Mouse (Mus musculus) frontal cortex, postnatal 36 days (tissue): ENCODE data around the gene Gatc.
"Not testable (repeated sequence)": the region's sequence is repeated elsewhere in the genome, so short reads cannot be mapped to it uniquely, and the experiment has no call there.

Experiments used
- DNase-seq, 2 experiments: peaks; one replicate each; pipeline ENCODE4 v3.0.0; 2022; ENCODE audit warnings: low spot score in 2 of 2

Gene Gatc

DNA sequence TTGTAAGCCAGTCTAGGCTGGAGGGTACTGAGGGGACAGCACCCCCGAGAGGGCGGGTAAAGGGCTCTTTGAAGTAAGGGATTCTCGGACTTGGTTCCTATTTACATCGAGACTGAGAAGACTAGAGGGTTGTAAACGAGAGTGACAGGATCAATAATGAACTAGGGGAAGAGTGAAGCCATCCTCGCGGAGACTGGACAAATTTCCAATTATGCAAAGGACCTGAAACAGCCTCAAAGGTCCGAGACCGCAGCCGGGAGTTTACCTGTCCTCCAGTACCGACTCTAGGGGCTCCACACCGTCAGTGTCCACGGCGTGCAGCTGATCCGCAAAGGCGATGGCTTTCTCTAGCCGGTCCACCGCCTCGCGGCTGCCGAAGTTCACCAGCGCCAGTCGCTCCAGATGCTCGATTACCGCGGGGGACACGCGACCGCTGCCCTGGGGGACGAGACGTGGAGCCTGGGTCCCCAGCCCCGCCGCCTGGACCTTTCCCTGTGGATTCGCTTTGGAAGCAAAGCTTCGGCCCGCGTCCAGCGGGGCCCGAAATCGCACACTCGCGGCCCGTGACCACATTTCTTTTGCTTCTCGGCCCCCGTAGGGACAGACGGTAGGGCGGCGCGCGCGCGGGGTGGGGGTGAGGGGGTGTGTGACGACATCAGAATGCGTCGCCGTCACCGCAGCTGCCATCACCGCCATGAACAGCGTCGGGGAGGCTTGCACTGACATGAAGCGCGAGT is at the start of gene Gatc, which contains the start of gene Triap1:
Gene Gatc, minus strand, starts transcription at position 602 of the 737 bp plus-strand sequence.
Gene Triap1, plus strand, starts transcription at position 649 of the 737 bp plus-strand sequence.
- peak; percentile 90 for DNase-seq

DNA sequence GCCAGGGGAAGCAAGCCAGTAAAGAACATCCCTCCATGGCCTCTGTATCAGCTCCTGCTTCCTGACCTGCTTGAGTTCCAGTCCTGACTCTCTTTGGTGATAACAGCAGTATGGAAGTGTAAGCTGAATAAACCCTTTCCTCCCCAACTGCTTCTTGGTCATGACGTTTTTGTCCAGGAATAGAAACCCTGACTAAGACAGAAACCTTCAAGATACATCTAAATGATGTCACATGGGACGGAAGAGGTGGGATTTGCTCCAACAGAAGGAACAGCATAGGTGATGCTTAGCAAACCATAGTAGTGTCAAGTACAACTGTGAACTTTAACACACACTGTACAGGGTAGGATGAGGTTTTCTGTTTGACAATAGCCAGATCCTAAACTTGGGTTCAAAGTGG is 37.9 kb upstream of the Gatc start:
- DNase-seq: not testable (repeated sequence)

DNA sequence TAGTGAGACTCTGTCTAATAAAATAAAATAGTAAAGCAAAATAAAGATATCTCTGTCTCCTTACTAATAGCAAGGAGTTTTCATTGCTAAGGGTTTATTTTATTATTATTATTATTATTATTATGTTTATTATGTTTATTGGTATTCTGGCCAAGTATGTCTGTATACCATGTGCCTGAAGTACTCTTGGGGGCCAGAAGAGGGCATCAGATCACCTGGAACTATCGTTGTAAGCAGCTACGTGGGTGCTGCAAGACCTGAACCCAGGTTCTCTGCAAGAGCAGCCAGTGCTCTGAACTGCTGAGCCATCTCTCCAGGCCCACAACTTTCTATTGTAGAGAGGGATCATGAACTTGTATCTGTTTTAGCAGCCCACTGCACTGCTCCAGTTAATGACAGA is 34.5 kb upstream of the Gatc start:
- DNase-seq: no peak

DNA sequence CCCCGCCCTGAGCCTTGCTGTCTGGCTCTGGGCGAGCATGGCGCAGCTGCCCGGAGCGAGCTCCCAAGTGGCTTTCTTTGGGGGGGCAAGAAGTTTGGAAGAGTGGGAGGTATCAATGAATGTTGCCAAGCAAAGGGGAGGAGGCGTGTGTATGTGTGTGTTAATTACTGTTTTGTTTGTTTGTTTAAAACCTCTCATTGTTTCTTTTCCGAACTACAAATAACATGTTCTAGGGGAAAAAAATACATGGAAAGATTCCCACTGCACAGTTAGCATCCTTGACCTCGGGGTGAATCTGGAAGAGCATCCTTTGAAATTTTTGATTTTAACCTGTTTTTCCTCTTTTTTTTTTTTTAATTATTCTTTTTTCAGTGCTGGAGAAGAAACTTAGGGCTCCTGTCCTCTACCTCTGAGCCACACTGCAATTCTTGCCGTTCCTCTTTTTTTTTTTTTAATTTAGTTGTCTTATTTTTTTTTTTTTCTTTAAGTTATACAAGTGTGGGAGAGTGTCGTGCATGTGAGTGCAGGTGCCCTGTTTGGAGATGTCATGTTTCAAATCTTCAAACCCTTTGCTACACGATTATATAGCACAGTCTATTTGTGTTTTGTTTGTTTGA is 33.3 kb upstream of the Gatc start:
- DNase-seq: no peak

DNA sequence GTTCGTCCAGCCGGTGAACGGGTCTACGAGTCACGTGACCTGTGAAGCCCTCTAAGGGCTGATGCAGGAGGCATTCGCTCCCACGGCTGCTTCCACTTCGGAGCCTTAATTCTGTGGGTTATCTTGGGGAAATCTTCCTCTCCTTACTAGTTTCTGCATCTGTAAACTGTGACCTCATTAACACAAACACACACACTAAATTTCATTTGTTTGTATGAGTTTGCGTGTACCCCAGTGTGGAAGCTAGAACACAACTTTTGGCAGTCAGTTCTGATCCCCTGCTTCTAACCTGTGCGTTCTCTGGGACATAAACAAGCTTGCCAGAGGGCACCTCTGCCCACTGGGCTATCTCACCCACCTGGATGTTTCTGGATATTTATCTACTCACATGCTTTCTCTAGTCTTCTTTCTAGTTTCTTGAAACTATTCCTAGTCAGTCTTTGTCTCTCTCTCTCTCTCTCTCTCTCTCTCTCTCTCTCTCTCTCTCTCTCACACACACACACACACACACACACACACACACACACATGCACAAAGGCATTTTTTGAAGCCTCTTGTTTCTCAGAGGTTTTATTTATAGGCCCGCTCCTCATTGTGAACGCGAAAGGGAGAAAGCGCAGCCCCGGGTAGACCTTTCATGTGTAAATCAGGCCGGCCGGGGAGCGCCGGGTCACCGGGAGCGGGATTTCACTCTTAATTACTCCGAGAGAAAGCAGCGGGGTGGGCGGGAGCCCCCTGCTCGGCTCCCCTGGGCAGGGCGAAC is 32.6 kb upstream of the Gatc start:
- DNase-seq: peak; percentile 11 to 29

DNA sequence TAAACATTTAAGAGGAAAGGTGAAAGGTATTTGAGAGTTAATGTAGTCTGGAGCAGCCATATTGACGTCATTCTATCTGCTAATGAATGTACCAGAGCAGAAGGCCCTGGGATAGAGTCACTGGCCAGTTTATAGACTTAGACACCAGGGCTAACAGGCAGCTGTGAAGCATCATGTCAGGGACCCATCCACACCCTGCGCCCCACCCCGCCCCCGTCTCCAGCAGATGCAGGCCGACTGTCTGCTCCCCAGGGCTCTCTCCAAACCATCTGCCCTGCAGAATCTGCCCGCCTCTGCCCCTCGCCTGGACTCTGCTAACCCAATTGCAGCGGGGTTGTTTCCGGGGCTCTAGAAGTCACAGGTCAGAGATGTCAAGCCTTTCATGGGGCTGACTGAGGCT is 30.8 kb upstream of the Gatc start:
- DNase-seq: no peak

DNA sequence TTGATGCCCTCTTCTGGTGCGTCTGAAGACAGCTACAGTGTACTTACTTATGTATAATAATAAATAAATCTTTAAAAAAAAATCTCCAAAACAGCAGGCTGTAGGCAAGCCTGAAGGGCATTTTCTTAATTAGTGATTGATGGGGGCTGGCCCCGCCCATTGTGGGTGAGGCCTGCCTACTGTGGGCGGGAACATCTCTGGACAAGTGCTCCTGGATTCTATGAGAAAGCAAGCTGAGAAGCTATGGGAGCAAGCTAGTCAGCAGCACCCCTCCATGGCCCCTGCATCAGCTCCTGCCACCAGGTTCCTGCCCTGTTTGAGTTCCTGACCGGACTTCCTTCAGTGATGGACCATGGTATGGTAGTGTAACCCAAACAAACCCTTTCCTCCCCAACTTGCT is 23.8 kb upstream of the Gatc start:
- DNase-seq: no peak

DNA sequence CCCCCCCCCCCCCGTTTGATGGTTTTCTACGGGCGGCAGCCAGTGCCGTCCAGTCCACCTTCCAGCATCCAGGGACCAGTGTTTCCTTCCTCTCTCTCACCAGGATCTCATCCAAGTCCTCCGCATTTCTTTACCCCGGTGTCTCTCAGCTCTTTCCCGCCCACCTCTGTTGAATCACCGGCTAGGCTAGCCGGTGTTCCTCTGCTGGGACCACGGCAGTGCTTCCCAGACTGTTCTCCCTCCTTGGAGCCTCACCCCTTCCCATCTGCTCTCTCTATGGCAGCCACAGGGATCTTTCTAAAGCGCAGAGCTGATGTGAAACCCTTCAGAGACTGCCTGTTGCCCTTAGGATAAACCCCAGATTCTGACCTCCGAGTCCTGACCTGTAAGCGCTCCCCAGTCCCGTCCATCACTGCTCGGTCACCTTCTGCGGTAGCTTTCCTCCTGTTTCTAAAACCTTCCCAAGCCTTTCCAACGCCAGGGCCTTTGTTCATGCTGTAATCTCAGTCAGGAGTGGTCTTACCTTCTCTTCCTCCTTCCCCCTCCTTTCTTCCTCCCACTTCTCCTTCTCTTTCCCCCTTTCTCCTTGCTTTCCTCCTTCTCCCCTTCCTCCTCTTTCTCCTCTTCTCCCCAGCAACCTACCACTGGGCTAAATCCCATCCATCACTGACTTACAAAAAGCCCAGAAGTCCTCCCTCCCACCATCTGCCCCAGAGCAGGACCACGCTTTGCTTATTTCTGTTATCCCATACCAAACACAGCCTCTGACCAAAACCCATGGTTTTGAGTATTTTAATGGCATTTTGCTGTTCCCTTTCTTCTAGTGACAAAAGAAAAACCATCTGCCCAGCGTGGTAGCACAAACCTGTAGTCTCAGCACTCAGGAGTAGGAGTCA is 22.1 kb upstream of the Gatc start:
- DNase-seq: peak; percentile 68 to 69

DNA sequence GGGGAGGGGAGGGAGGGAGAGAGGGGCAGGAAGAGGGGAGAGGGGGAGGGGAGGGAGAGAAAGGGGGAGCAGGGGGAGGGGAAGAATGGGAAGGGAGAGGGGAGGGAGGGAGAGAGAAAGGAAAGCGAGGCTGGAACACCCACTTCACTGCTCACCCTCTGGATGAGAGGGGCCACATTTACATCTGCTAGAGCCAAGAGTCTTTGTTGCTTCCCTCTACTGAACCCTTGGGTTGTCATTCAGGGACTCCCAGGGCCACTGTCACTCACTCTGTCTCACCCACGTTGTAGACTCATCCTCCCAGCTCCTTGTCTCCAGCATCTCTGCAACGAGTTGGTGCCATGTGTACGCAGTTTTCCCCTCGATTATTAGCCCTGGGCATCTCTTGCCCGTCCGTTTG is 21.2 kb upstream of the Gatc start:
- no peak for DNase-seq

DNA sequence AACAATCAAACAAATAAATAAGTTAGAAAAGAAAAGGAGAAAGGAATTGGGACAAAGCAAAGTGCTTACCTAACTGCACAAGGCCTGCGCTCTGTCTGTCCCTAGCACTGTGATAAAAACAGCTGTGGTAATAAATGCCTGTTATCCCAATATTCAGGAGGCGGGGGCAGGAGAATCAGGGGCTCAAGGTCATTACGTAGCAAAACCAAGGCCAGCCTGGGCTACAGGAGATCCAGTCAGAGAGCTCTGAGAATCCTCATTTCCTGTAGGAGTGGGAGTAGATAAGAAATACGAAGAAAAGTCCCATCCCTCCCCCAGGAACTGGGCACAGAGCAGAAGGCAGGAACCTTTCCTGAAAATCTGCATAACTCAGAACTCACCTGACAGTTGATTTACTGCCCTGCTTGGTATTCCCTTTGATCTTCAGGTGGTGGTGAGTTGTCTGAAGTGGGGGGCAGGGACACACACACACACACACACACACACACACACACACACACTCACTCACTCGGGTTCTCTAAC is 18.9 kb upstream of the Gatc start:
- no peak for DNase-seq

DNA sequence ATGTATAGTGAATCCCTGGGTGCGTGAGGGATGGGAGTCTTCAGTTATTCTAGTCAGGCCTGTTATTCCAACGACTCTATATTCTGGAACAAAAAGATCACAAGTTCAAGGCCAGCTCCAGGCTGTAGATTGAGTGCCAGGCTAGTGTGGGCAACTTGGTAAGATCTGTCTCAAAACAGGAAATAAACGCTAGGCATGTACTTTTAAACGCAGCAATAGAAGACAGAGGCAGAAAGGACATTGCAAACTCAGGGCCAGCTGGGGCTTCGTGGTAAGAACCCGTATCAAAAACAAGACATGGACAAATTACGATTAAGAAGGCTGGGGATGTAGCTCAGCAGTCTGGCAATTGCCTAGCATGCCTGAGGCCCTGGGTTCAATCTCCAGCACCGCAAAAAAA is 18.5 kb upstream of the Gatc start:
- no peak for DNase-seq

DNA sequence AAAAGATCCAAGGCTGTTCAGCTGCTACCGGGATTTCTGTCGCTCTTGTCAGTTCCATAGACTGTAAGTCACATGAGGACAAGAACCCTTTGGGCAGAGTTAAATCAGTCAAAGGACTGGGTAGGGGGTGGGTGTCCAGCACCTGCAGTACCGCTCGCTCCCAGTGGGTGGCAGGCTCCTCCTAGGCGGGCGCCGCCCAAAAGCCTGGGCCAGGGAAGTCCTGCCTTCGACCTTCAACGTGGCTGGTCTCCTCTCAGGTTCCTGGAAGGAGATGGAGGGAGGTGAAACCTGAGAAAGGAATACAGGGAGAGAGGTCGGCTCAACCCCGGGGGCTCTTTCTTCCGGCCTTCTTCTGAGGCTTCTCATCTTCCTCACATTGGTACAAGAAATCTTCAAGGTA is 17.9 kb upstream of the Gatc start:
- DNase-seq: peak; percentile 79 to 80

DNA sequence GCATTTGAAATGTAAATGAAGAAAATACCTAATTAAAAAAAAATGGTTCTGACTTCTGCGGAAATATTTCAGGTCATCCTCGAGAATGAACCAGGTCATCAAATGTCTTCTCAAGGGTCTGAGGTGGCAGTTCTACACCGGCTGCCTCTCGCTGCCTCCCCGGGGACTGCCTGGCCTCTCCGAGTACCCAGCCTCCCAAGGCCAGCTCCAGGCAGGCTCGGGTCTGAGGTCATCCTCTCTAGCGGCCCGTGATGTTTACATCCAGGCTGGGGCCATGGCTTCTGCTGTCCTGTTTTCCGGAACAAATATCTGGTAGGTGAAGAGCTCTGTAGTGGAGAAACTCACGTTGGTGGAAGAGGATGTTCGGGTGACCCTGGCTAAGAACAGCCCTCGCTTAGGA is 14.1 kb upstream of the Gatc start:
- no peak for DNase-seq

DNA sequence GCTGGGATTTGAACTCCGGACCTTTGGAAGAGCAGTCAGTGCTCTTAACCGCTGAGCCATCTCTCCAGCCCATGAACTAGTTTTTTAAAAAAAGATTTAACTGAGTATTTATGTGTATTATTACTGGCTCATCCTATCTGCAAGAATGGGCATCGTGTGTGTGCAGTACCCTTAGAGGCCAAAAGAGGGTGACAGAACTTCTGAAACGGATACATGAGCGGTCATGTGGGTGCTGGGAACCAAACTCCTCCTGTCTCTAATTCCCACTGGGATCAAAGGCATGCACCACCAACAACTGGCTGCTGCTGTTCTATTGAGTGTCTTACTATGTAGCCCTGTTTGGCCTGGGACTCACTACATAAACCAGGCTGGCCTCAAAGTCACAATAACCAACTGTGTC is 10.4 kb upstream of the Gatc start:
- no peak for DNase-seq

DNA sequence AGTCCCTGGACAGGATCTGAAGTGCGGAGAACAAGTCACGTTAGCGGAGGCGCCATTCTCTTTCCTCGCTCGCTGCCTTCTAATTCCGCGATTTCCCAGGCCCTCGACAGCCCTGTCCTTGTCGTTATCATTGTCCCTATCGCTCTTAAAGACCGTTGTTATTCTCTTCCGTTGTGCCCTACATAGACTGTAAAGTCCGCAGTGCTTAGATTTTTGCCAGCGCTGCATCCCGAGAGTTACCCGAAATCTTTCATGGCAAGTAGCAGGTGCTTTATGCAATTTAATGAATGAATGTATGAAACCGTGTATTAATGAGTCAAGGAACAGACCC is 8.2 kb upstream of the Gatc start:
- DNase-seq: no peak

DNA sequence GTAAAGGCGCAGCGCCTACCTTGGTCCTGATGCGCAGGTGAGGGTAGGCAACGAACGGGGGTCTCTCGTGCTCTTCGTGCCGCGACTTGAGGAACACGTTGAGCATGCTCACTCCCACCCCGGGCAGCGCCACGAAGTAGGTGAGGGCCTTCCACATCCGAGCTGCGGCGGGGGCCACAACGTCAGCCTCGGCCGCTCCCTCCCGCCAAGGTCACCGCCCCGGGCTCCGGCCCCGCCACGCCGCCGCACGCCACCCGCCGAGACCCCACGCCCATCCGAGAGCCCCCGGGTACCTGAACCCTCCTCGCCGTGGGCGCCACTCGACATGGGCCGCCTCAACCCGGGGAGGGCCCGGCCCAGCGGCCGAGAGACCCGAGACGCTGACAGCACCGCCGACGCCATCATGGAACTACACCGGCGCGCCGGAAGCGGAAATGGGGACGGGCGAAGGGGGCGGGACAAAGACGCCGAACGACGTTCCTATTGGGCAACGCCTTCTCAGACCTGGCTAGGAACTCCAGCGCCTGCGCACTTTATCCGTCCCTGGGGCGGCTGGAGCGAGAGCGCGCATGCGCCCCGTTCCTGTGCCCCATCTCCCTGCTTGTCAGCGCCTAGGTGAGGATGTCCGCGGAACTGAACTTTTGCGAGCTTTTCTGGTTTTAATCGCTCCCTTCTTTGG is 7.7 kb upstream of the Gatc start, which contains the start of gene Cox6a1:
Gene Cox6a1, minus strand, starts transcription at position 436 of the 679 bp plus-strand sequence.
- DNase-seq: peak; percentile 98 to 99

DNA sequence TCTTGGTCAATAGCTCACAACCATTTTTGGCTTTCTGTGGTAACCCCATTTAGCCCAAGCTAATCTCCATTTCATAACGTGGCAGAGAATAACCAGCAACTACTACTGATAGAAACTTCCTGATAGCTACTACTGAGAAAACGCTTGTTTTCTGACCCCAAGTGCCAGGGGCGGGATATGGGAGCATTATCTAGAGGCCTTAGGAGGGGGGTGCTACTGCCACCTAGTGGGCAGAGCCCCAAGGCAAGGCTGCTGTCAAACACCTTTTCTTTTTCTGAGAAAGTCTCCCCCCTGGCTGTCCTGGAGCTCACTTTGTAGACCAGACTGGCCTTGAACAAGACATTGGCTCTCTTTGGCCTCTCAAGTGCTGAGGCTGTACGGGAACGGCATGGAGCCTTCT is 6.6 kb upstream of the Gatc start:
- DNase-seq: peak; percentile 72 to 76

DNA sequence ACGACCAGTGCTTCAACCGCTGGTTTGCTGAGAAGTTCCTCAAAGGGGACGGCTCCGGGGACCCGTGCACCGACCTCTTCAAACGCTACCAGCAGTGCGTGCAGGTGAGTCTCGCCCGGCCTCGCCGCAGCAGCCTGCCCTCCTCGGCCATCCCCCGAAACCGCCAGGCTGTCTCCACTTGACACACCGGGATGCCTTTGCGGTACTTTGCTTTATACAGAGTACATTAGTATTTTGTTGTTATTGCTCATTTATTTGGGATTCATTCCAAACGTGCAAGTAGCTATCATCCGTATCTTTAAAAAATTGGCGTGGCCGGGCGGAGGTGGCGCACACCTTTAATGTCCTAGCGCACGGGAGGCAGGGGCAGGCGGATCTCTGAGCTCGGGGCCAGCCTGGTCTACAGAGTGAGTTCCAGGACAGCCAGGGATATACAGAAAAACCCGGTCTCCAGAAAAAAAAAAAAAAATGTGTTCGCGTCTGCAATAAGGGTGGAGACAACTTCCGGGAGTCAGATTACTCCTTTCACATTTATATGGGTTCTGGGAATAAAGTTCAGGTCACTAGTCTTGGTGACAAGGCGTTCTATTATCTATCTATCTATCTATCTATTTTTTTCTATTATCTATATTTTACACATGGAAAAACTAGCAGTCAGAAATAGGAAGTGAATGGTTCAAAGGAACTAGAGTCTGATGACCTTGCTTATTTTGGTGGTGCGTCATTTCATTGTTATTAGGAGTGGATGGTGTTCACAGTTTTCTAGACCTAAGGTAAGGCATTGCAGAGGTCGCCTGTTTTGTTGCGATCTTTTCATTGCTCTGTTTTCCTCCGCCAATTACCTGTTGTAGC is 562 bp upstream of the Gatc start:
- no peak for DNase-seq

DNA sequence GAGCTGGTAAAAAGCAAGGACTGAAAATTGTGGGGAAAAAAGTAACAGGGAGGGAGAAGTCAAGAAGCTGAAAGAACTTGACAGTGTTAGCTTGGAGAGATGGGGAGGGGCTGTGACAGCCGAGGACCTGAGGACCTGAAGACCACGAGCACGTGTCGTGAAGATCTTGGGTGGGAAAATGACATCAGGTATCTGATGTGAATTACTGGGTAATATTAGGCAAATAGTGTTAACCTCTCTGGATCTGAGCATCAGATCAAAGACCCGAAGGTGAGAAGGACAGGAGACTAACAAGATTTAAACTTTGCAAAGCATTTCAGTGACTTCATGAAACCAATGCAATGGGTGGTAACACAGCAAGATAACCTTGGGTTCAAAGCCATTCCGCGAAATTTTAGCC is 971 bp downstream of the Gatc start:
- no peak for DNase-seq

DNA sequence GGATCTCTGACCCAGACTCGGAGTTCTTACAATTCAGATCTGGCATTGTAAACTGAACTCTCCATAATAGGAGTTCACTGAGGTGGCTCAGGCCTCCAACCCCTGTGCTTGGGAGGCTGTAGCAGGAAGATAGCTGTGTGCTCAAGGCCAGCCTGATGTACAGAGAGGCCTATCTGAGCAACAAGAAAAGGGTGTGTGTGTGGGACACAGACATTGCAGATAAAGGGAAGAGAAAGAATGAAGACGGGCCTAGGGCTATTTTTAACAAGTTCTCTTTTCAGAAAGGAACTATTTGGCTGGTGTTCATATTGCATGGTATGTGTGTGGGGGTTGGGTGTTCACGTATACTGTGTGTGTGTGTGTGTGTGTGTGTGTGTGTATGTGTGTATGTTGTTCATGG is 7.4 kb downstream of the Gatc start:
- DNase-seq: no peak
